11 mouse cellular contexts compared by ENCODE assay signal in the genomic region with DNA sequence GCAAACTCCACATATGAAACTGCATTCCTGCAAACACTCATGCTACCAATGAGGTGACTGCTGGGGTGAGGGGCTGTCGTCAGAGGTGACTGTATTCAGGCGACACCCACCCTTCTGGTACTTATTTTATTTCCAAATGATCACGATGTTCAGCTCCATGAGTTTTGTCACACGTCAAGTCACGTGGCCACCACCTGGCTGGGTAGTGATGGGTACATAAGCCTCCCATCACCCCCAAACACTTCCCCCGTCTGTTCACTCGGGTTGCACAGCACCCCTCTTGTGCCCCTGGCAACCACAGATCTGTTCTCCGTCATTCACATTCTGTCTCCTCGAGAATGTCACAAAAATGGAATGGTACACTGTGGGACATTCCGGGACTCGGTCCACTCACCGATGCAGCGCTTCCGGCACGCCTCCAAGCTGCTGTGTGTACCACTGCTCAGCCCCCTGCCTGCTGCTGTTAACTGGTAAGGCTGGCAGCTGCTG. TPM values are rescaled to one million over a fixed set of nuclear protein-coding genes. Genes with fewer than 3 reads are reported as not detected.
DNase-seq lines count a peak whose midpoint lies in the region; ATAC-seq lines count a peak whose summit lies in the region.
"Had no signal": no experiment of that assay in that cellular context is flagged by ENCODE, and none has a peak within 500 bp of the region (broad histone marks: within the 10 kb centered on the region; RNA-seq: fewer than 3 reads in every experiment).

No protein-coding gene starts in this region.

- no peak overlapping the region for H3K27ac ChIP-seq in liver, embryonic 12.5 days
- H3K27ac ChIP-seq: embryonic facial prominence, embryonic 13.5 days; liver, embryonic 15.5 days had no signal

- H3K9ac ChIP-seq in liver, embryonic 12.5 days, result no peak overlapping the region
- H3K9ac ChIP-seq: embryonic facial prominence, embryonic 13.5 days; liver, embryonic 15.5 days had no signal

- H3K4me3 ChIP-seq in liver, embryonic 12.5 days, result no peak overlapping the region
- H3K4me3 ChIP-seq: embryonic facial prominence, embryonic 13.5 days; liver, embryonic 15.5 days had no signal

- intact Hi-C loops in heart, postnatal 36 days (cut with DNase I), result no loop called here

- WGBS in liver, embryonic 12.5 days (ENCODE audit: insufficient replicate concordance), result 66% methylated on average over 15 of the region's 15 CpGs

- no peaks in the 10 kb centered on the region for H3K36me3 ChIP-seq in liver, embryonic 12.5 days
- H3K36me3 ChIP-seq: embryonic facial prominence, embryonic 13.5 days; liver, embryonic 15.5 days had no signal

- ATAC-seq in liver, embryonic 12.5 days, result no peak

- H3K4me1 ChIP-seq in liver, embryonic 12.5 days, result no peaks in the 10 kb centered on the region
- H3K4me1 ChIP-seq: liver, embryonic 15.5 days had no signal

- peak; percentile 14 for DNase-seq in heart, postnatal 4 days
- DNase-seq in heart, postnatal 36 days, result no peak
- DNase-seq in cerebellum, postnatal 25 days, result peak; percentile 46 to 50
- DNase-seq in layer of hippocampus, postnatal 36 days, result peak; percentile 83 to 86
- peak; percentile 54 to 76 for DNase-seq in right cerebral cortex, postnatal 10 days (ENCODE audit: low spot score in 2 of 2)
- DNase-seq in yolk sac, embryonic 10.5 days (ENCODE audit: low spot score), result no peak
- no peak for DNase-seq in kidney, postnatal 25 days
- DNase-seq: gastrocnemius, postnatal 25 days had no signal

- H3K9me3 ChIP-seq in liver, embryonic 12.5 days (replicated peaks), result no peaks in the 10 kb centered on the region
- H3K9me3 ChIP-seq: embryonic facial prominence, embryonic 13.5 days; liver, embryonic 15.5 days had no signal

- H3K4me2 ChIP-seq in liver, embryonic 12.5 days, result no peak overlapping the region
- H3K4me2 ChIP-seq: embryonic facial prominence, embryonic 13.5 days; liver, embryonic 15.5 days had no signal

- 0 out of 2 replicates have a peak, but pooled peaks cover 7% of the 10 kb centered on the region for H3K27me3 ChIP-seq in liver, embryonic 12.5 days (replicated peaks)
- H3K27me3 ChIP-seq: embryonic facial prominence, embryonic 13.5 days; liver, embryonic 15.5 days had no signal

RNA-seq across cellular contexts. Expression of a gene that starts 32.9 kb away (rescaled TPM):
- 1 to 10 TPM; 1.7 to 1.9 TPM for total RNA-seq in heart, postnatal 4 days (2021)
- total RNA-seq in heart, postnatal 36 days (2021), result under 1 TPM; 0.94 to 0.98 TPM
- 100 to 1,000 TPM; 362 to 390 TPM for total RNA-seq in layer of hippocampus, postnatal 36 days (2021)
- polyA plus RNA-seq in liver, embryonic 12.5 days (2016; fragmentation: Nextera tagmentation; extraction: Ambion mirVana), result 0.27 and 0.35 TPM in 2 replicates

Comparison
In these comparisons a context has a peak if more than half of its experiments do, and no peak if none do; other contexts are left out.
1. DNase-seq: peak in heart, postnatal 4 days (single experiment), cerebellum, postnatal 25 days (2 of 2), layer of hippocampus, postnatal 36 days (2 of 2) and right cerebral cortex, postnatal 10 days (2 of 2); none in heart, postnatal 36 days (0 of 2), yolk sac, embryonic 10.5 days (single experiment) and kidney, postnatal 25 days (0 of 2).
2. RNA of a gene that starts 32.9 kb away (total RNA-seq): 362 to 390 TPM in layer of hippocampus, postnatal 36 days; 1.7 to 1.9 TPM in heart, postnatal 4 days and 0.94 to 0.98 TPM in heart, postnatal 36 days; every median in the first group is over 100 times any median in the second.